Mouse (Mus musculus) lung, embryonic 16.5 days (tissue): ENCODE results near the gene Gtf2e1. TPM values are rescaled to one million over a fixed set of nuclear protein-coding genes. Genes with fewer than 3 reads are reported as not detected.

Experiments
- ATAC-seq: fragments of 200-750 bp; cut with Nextera tagmentation; 2 replicates; pipeline ENCODE4 v1.8.0; 2017; ENCODE audit warnings: low read depth, mild to moderate bottlenecking, moderate library complexity
- H3K27ac ChIP-seq: fragments of 300-500 bp; sonication (generic); 2 replicates; pipeline ENCODE4 v1.5.1; 2014; ENCODE audit warnings: mild to moderate bottlenecking, control low read depth, low read length
- H3K27me3 ChIP-seq: fragments of 300-500 bp; sonication (generic); 2 replicates; pipeline ENCODE4 v1.6.1; 2014; ENCODE audit warnings: low read depth, low read length, mixed read lengths; ENCODE audit not compliant: control insufficient read depth, insufficient read depth
- H3K36me3 ChIP-seq: fragments of 300-500 bp; sonication (generic); 2 replicates; pipeline ENCODE4 v1.6.1; 2014; ENCODE audit warnings: low read length; ENCODE audit not compliant: control insufficient read depth, insufficient read depth
- H3K4me1 ChIP-seq: fragments of 300-500 bp; sonication (generic); replicated peaks from 2 replicates; pipeline ENCODE4 v1.6.1; 2014; ENCODE audit warnings: low read length, mixed read lengths; ENCODE audit not compliant: control insufficient read depth, insufficient read depth
- H3K4me2 ChIP-seq: fragments of 300-500 bp; sonication (generic); 2 replicates; pipeline ENCODE4 v1.6.1; 2014; ENCODE audit warnings: low read depth, low read length, control low read depth
- H3K4me3 ChIP-seq: fragments of 300-500 bp; sonication (generic); 2 replicates; pipeline ENCODE4 v1.5.1; 2014; ENCODE audit warnings: mild to moderate bottlenecking, low read length, control low read depth
- H3K9ac ChIP-seq: fragments of 300-500 bp; sonication (generic); 2 replicates; pipeline ENCODE4 v1.6.1; 2014; ENCODE audit warnings: low read length, control low read depth
- H3K9me3 ChIP-seq: fragments of 300-500 bp; sonication (generic); 2 replicates; pipeline ENCODE4 v1.6.1; 2016; ENCODE audit warnings: low read length; ENCODE audit not compliant: control insufficient read depth
- WGBS: fragments of 180-500 bp; shearing (Covaris S2); extraction: QIAGEN DNeasy Blood & Tissue Kit; methylation state at CpG from one replicate; pipeline ENCODE4 v1.1.7; 2014; 5-methylcytosine and 5-hydroxymethylcytosine counted together
- polyA plus RNA-seq: library from polyadenylated mRNA; unstranded; fragments of >200 nt; fragmentation: Nextera tagmentation; extraction: Ambion mirVana; gene quantifications from 2 replicates; pipeline ENCODE4 v1.2.1, GENCODE M21; 2015

Gene Gtf2e1
- polyA plus RNA-seq, 1 experiment from 2014 or later, result 22.3 TPM

GRCm38 (mm10) chr16:37469595-37469994 lies 70.0 kb downstream of the Gtf2e1 start:
- 75% methylated on average over 3 of the region's 3 CpGs for WGBS
- ATAC-seq, result no peak
- H3K4me3 ChIP-seq, result no peak overlapping the region
- no peak overlapping the region for H3K27ac ChIP-seq
- H3K36me3 ChIP-seq, result no peaks in the 10 kb centered on the region
- H3K4me2 ChIP-seq, result no peak overlapping the region
- no peaks in the 10 kb centered on the region for H3K4me1 ChIP-seq
- H3K9ac ChIP-seq, result no peak overlapping the region
- H3K9me3 ChIP-seq, result no peaks in the 10 kb centered on the region
- H3K27me3 ChIP-seq, result no peaks in the 10 kb centered on the region

- H3K4me3 ChIP-seq, result no peak overlapping the region
- no peaks in the 10 kb centered on the region for H3K9me3 ChIP-seq
- no peak overlapping the region for H3K27ac ChIP-seq
- H3K36me3 ChIP-seq, result no peaks in the 10 kb centered on the region
- no peak overlapping the region for H3K4me2 ChIP-seq
- WGBS, result 82% methylated on average over 6 of the region's 6 CpGs
- no peaks in the 10 kb centered on the region for H3K27me3 ChIP-seq
- no peaks in the 10 kb centered on the region for H3K4me1 ChIP-seq
- no peak overlapping the region for H3K9ac ChIP-seq
- ATAC-seq, result no peak
Measured at GRCm38 (mm10) chr16:37463981-37464380, 75.6 kb downstream of the Gtf2e1 start.

GRCm38 (mm10) chr16:37462886-37463285 lies 76.7 kb downstream of the Gtf2e1 start:
- Histone ChIP-seq H3K9me3 (no peaks in the 10 kb centered on the region), H3K9ac (no peak overlapping the region), H3K27ac (no peak overlapping the region), H3K4me3 (no peak overlapping the region), H3K4me2 (no peak overlapping the region), H3K4me1 (no peaks in the 10 kb centered on the region), H3K36me3 (no peaks in the 10 kb centered on the region), H3K27me3 (no peaks in the 10 kb centered on the region)
- no peak for ATAC-seq
- 69% methylated on average over 4 of the region's 4 CpGs for WGBS

- no peak for ATAC-seq
- 92% methylated on average over 4 of the region's 4 CpGs for WGBS
Measured at GRCm38 (mm10) chr16:37461601-37462000, 78.0 kb downstream of the Gtf2e1 start.

More at GRCm38 (mm10) chr16:37461601-37462000, 78.0 kb downstream of the Gtf2e1 start:
- H3K4me2 ChIP-seq, result no peak overlapping the region
- no peaks in the 10 kb centered on the region for H3K4me1 ChIP-seq
- H3K4me3 ChIP-seq, result no peak overlapping the region
- H3K36me3 ChIP-seq, result no peaks in the 10 kb centered on the region
- no peak overlapping the region for H3K27ac ChIP-seq
- no peaks in the 10 kb centered on the region for H3K9me3 ChIP-seq
- H3K27me3 ChIP-seq, result no peaks in the 10 kb centered on the region
- H3K9ac ChIP-seq, result no peak overlapping the region

Other genes with a start within 250 kb of the Gtf2e1 start
- gene Stxbp5l, start 154.8 kb downstream of the Gtf2e1 start, polyA plus RNA-seq, result 0.15 and 0.16 TPM in 2 replicates
- 20.3 and 20.5 TPM in 2 replicates for gene Rabl3, start 96 bp upstream of the Gtf2e1 start, polyA plus RNA-seq
- gene Hgd, start 40.4 kb upstream of the Gtf2e1 start, polyA plus RNA-seq, result 0.46 and 0.77 TPM in 2 replicates
- gene Ndufb4, start 114.7 kb upstream of the Gtf2e1 start, polyA plus RNA-seq, result 50.0 and 63.8 TPM in 2 replicates
- gene Fstl1, start 237.1 kb upstream of the Gtf2e1 start, polyA plus RNA-seq, result 617 and 655 TPM in 2 replicates